Mouse (Mus musculus) telencephalon, adult 2 months (tissue): ENCODE data around the gene Senp6.
A peak's percentile ranks its signal among the peaks of the same experiment; 100 is the strongest.
"Not testable (repeated sequence)": the region's sequence is repeated elsewhere in the genome, so short reads cannot be mapped to it uniquely, and the experiment has no call there.

Experiments used
- DNase-seq: peaks from one replicate; pipeline ENCODE4 v3.0.0-alpha.2; 2011; ENCODE audit warnings: low read depth, low spot score

The Senp6 gene

DNA sequence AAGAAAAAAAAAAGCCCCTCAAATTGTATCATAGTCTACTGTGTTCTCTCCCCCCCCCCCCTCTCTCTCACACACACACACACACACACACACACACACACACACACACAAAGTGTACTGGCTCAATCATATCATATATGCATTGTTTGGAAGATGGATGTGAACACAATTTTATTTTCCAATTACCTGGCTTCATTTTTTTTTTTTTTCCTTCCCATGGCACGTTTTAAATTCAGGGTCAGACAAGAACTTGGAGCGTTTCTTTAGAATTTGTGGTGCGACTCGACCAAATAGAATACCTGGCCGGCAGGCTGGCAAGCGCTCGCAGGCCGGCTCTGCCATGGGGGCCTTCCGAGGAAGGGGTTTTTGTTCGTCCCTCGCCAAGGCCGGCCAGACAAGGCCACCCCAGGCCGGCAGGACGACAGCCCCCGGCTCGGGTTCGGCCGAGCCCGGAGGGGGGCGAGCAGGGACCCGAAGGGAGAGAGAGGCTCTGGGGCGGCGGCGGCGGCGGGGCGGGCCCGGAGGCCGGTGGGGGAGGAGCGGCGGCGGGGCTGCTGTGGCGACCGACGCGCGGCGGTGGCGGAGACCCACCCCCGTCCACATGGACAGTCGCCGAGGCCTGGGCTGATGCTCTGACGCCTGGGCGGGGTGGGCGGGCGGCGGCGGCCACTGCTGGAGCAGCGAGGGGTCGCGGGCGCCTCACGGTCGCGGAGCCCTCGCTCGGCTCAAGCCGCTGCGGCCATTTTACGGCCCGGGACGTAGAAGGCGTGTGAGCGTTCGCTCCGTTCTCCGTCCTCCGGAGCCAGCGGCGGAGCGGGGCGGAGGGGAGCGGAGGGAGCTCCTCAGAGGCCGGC, at the start of gene Senp6:
Gene Senp6, plus strand, starts transcription at position 537 of the 854 bp plus-strand sequence.
- peak; percentile 12 for DNase-seq

DNA sequence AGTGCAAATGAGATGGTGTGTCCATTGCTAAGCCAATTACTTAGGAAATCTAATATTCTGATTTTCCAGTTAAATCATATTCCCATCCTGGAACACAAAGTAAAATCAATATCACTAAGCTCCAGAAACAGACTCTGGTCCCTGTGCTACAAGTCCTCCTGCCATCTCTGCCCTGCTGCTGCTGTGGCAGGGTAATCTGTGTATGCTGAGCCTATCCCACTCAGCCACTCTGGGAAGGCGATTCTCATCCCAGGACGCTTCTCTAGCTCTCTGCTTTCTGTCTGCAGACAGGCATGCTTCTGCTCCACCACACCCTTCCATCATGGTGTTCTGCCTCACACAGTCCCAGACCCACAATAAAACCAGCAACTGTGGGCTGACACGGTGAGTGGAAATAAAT, 46.3 kb upstream of the Senp6 start:
- no peak for DNase-seq

- no peak for DNase-seq
Observed at GRCm38 (mm10) chr9:80021648-80022047, 45.1 kb upstream of the Senp6 start.

GRCm38 (mm10) chr9:80022821-80023220, 43.9 kb upstream of the Senp6 start:
- DNase-seq, result no peak

DNA sequence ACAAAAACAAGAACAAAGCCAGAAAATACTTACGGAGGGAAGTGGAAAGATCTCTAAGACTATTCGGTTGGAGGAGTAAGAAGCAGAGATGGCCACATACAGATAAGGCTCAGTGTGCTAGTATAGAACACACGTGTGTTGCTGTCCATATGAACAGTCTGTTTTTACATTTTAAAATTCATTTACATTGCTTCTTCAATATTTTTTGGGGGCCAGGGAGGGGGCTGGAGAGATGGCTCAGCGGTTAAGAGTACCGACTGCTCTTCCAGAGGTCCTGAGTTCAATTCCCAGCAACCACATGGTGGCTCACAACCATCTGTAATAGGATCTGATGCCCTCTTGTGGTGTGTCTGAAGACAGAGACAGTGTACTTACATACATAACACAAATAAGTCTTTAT, 41.4 kb upstream of the Senp6 start:
- not testable (repeated sequence) for DNase-seq

- no peak for DNase-seq
Observed at GRCm38 (mm10) chr9:80026017-80026416, 40.7 kb upstream of the Senp6 start.

GRCm38 (mm10) chr9:80026581-80027021, 40.1 kb upstream of the Senp6 start:
- DNase-seq, result no peak

DNA sequence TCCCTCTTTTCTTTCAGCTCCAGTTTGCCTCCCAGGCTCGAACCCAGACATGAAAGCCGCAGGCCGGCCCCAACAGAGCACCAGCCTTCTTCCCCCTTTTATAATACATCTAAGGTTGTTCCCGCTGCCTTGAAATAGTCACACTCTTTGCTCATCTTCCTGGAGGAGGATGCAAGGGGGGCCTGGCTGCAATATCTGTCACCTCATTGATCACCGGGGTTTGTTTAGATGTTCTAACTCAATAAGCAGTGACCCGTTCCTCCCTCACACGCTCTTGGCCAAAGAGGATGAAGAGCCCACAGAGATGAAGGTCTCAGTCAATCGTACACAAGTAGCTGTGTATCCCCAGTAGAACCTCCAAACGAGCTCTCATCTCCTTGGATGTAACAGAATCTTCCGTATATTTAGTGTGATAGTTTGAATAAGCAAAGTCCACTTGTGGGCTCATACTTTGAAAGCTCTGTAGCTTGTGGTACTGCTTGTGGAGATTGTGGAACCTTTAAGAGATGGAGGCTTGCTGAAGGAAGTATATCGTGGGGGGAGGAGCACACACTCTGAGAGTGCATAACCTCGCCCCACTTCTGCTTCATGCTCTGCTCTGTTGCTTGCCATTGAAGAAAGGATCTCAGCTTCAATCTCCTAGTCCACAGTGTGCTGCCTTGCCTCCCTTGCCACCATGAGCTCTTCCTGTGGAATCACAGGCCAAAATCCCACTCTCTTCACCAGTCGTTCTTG, 29.3 kb upstream of the Senp6 start:
- DNase-seq, result no peak

DNA sequence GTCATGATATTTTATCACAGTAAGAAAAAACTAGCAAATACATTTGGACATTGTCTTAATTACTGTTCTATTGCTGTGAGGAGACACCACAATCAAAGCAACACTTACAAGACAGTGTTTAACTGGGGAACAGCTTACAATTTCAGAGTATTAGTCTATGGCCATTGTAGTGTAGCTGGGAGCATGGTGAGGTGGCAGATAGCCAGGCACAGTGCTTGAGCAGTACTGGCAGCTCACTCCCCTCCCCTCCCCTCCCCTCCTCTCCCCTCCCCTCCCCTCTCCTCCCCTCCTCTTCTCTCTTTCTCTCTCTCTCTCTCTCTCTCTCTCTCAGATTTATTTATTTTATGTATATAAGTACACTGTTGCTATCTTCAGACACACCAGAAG, 28.7 kb upstream of the Senp6 start:
- DNase-seq, result no peak

DNA sequence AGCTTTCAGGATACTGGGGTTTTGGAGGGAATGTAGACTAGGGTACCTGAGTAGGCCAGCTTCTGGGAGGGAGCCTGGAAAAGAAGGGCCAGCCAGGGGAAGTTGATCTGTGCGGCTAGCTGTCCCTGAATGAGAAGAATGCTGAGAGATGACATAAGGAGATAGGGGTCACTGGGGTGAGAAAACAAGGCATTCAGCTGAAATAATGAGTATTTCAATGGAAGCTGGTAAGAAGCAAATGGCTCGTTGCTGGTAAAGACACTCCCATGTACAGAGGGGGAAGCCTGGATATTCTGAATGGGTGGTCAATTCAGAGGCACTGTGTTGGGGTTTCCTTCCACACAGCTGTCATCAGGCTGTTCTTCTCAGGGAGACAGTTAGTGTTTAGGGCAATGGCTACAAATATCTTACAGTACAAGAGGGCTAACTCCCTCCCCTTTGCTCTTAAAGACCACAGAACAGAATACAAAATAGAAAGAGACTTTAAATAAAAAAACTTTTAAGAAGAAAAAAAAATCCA, 27.3 kb upstream of the Senp6 start:
- no peak for DNase-seq

DNA sequence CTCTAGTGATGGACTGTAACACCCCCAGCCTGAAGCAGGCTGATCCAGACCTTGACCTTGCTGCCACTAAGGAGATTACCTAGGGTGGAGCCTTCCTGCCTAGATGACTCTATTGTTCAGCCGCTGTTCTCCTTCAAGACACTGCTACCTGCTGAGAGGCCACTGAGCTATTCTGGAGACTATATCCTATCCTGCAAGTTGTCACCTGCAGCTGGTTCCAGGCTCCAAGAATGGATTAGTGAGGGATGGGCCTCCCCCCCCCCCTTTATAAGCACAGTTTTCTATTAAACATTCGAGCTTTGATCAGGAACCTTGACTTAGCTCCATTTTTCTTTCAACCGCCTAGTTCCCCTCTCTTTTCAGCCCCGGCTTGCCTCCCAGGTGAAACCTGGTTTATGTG, 22.4 kb upstream of the Senp6 start:
- not testable (repeated sequence) for DNase-seq

- DNase-seq, result not testable (repeated sequence)
Observed at GRCm38 (mm10) chr9:80049271-80049670, 17.4 kb upstream of the Senp6 start.

- DNase-seq, result no peak
Observed at GRCm38 (mm10) chr9:80052951-80053350, 13.8 kb upstream of the Senp6 start.

GRCm38 (mm10) chr9:80057690-80058089, 9.0 kb upstream of the Senp6 start:
- no peak for DNase-seq

GRCm38 (mm10) chr9:80065495-80065894, 1.2 kb upstream of the Senp6 start:
- not testable (repeated sequence) for DNase-seq

- DNase-seq, result peak; percentile 18
Observed at GRCm38 (mm10) chr9:80067221-80068027, 721 bp downstream of the Senp6 start.

- no peak for DNase-seq
Observed at GRCm38 (mm10) chr9:80068028-80068515, 1.4 kb downstream of the Senp6 start.

DNA sequence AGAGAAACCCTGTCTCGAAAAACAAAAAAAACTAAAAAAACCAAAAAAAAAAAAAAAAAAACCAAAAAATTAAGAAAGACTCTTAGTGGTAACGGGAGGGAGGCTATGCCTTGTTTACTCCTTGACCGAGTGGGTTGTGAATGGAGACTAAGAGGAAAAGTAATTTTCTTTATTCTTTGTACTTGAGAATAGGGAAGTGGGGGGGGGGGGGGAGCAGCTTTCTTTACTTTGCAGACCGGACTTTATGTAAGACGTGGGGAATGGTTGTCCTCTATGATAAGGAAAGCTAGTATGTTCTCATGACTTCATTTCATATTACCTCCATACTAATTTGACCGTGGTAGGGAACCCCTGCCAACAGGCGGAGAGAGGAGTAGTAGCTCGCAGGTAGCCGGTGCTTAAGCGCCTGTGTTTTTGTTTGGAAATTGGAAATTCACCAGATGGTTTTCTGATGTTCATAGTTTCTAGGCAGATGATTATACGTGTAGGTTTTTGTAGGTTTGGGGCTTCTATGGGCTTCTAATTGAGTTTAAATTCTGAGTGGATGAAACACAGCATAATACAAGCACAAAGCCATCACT, 2.1 kb downstream of the Senp6 start:
- DNase-seq, result no peak

GRCm38 (mm10) chr9:80070026-80070425, 3.3 kb downstream of the Senp6 start:
- no peak for DNase-seq

GRCm38 (mm10) chr9:80071616-80072015, 4.9 kb downstream of the Senp6 start:
- no peak for DNase-seq

GRCm38 (mm10) chr9:80074067-80074466, 7.4 kb downstream of the Senp6 start:
- no peak for DNase-seq
